Mouse (Mus musculus) cerebellum, adult 2 months (tissue): ENCODE data around the gene Yipf4.

Experiments
- CTCF ChIP-seq: fragments of 200-500 bp; IDR thresholded peaks from 2 replicates; pipeline ENCODE4 v1.5.1; 2011; ENCODE audit warnings: low read depth, mild to moderate bottlenecking, control low read depth, low read length, moderate library complexity, borderline replicate concordance; ENCODE audit not compliant: insufficient read depth
- POLR2A ChIP-seq: fragments of 200-500 bp; IDR thresholded peaks from 2 replicates; pipeline ENCODE4 v1.6.1; 2011; ENCODE audit warnings: low read length, control low read depth, borderline replicate concordance; ENCODE audit not compliant: insufficient read depth

DNA sequence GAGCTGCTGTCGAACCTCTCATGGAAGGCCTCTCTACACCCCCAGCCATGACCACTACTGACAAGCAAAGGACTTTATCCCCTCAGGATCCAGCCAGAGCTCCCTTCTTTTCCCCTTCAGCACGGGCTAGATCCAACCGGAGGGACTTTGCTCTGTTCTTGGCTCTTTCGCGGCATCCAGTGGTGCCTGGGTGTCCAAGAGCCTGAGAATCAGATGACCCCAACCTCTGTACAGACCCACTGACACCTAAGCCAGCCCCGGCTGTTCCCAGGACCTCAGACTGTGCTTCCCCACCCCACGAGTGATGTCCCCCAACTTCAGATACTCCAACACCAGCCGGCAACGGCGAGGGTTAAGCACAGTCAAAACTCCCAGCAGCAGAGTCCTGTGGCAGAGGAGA lies 39.5 kb upstream of the Yipf4 start:
- TF ChIP-seq POLR2A (no peak), CTCF (no peak)
